Mouse (Mus musculus): ENCODE data around the gene Ankrd13d.
A peak's percentile ranks its signal among the peaks of the same experiment; 100 is the strongest.

The Ankrd13d gene

DNA sequence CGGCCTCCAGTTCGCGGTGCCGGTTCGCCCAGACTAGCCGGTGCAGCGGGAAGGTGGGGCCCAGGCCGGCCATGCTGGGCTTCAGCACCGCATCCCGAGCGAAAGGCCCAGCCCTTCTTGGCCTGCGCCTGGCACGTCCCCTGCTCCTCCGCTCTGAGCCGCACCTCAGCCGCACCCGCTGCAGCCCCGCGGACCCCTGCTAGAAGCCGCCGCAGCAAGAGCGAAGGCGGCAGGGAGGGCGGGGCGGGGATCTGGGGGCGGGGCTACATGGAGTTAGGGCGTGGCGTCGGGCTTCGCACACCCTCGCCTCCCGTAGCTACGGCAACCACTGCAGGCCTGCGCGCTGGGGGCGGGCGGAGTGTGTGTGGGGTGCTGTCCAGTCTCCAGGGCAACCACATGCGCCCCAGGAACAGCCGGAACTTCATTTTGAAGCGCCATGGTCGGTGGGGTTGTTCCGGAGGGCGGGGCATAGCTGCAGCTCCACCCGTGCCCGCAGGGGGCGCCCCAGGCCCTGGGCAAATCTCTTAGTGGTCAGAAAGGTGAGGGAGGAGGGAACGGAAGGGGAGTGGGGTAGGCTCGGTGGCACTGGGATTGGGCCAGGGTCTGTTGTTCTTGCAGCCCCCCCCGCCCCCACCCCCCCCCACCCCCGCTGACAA, at the start of gene Ankrd13d:
Ankrd13d (minus strand) TSS at position 240 of the 656 bp plus-strand sequence.
- DNase-seq (ENCODE audit: extremely low read depth, low read depth) = peak; percentile 78

- peak; percentile 16 for DNase-seq (ENCODE audit: extremely low read depth, low read depth)
Measured at GRCm38 (mm10) chr19:4332653-4333052, 49.7 kb upstream of the Ankrd13d start.

DNA sequence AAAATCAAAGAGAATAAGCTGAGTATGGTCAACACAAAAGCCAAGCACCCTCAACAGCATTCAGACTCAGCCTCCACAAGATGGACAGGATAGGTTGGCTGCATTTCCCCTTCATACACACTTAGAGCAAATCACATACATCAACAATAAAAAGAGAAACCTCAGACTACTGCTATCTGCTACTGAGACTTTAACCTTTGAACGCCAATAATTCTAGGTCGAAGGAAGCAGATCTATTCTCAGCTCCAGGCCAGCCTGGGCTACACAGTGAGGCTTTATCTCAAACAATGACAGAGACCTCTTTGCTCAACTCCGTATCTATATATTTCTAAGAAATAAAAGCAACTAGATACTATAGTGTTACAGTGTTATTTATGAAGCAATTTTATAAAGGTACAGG, 48.3 kb upstream of the Ankrd13d start:
- no peak for DNase-seq (ENCODE audit: extremely low read depth, low read depth)

DNA sequence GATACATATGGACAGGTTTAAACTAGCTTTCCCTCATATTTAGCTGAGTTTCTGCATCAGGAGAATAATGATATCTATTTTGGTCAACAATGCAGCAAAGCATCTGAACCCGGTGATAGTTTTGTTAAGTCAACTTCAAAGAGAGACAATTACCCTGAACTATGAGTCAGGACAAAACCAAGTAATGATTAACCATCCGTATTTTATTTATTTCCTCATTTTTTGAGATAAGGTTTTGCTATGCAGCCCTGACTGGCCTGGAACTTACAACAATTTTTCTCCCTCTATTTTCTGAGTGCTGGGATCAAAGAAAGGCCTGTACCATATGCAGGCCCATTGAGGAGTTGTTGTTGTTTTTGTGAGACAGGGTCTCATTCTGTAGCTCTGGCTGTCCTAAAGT, 47.7 kb upstream of the Ankrd13d start:
- DNase-seq (ENCODE audit: extremely low read depth, low read depth) = peak; percentile 19

DNA sequence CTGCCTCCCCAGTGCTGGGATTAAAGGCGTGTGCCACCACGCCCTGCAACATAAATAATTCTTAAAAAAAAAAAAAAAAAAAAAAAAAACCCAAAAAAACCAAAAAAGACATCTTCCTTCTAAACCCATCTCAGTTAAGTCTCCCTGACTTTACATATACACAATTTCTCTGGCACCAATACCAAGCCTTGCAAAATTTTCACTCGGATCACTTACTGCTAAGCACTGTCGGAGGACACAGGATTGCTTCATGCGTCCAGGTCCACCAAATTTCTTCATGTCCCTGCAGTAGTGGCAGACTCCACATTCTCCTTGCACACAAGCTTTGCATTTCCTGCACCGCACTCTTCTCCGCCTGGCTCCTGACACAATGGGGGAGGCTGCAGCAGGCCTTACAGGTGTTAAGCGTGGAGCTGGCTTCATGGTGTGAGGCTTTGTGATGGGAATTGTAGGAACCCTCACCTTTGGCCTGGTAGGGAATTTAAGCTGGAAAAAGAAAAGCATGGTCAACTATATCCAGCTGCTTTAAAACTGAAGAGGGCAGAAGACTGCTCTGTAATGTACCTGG, 45.9 kb upstream of the Ankrd13d start:
- no peak for DNase-seq (ENCODE audit: extremely low read depth, low read depth)

GRCm38 (mm10) chr19:4326881-4327280, 43.9 kb upstream of the Ankrd13d start:
- DNase-seq (ENCODE audit: extremely low read depth, low read depth) = no peak

- DNase-seq (ENCODE audit: extremely low read depth, low read depth) = no peak
Measured at GRCm38 (mm10) chr19:4326106-4326505, 43.2 kb upstream of the Ankrd13d start.

DNA sequence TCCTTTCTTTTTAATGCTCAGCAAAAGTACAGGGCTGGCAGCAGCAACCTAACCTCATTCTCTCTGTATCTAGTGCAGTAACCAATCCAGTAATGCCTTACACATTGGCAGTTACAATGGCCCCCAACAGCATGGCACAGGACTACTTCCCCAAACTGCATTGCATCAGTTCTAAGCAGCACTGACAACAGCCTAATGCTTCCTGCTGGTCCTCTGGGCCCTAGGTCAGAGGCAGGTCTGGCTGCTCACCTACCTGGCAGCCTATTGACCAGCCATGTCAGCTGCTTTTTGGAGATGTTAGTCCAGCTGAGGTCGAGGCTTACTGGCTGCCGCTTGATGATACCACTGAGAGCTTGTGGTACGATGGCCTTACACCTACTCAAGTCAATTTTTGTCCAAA, 39.2 kb upstream of the Ankrd13d start:
- DNase-seq (ENCODE audit: extremely low read depth, low read depth) = no peak

DNA sequence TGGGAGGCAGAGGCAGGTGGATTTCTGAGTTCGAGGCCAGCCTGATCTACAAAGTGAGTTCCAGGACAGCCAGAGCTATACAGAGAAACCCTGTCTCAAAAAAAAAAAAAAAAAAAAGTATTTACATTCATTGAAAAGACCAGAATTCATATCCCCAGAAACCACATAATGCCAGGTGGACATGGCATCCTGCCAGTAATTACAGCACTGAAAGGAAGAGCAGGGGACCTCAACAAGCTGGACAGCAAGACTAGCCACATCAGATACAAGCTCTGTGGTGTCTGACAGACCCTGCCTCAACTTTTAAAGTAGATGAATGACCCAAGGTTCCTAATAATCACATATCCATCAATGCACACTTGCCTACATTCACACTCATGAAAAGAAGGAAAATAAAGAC, 38.7 kb upstream of the Ankrd13d start:
- DNase-seq (ENCODE audit: extremely low read depth, low read depth) = no peak

GRCm38 (mm10) chr19:4319272-4319671, 36.3 kb upstream of the Ankrd13d start:
- DNase-seq (ENCODE audit: extremely low read depth, low read depth) = no peak

DNA sequence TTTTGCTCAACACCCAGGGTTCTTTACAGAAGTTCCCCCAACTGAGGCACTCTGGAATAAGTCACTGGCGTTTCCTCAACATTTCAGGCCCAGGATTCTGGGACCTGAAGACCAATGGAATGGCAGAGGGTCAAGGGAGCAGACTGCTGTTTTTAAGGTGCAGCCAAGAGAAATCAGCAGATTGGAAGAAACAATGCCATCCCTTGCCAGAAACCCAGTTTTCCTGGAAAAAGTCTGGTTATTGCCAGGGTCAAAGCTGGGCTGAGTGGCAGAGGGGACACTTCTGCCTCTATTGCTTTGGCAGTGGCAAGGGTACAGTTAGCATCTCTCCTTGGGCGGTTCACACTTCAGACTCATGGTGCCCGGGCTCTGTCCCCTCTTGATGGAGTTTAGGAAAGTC, 34.2 kb upstream of the Ankrd13d start:
- DNase-seq (ENCODE audit: extremely low read depth, low read depth) = no peak

- no peak for DNase-seq (ENCODE audit: extremely low read depth, low read depth)
Measured at GRCm38 (mm10) chr19:4315223-4315944, 32.4 kb upstream of the Ankrd13d start.

- DNase-seq (ENCODE audit: extremely low read depth, low read depth) = peak; percentile 67
Measured at GRCm38 (mm10) chr19:4309776-4310185, 26.8 kb upstream of the Ankrd13d start.

GRCm38 (mm10) chr19:4309302-4309701, 26.4 kb upstream of the Ankrd13d start:
- DNase-seq (ENCODE audit: extremely low read depth, low read depth) = no peak

DNA sequence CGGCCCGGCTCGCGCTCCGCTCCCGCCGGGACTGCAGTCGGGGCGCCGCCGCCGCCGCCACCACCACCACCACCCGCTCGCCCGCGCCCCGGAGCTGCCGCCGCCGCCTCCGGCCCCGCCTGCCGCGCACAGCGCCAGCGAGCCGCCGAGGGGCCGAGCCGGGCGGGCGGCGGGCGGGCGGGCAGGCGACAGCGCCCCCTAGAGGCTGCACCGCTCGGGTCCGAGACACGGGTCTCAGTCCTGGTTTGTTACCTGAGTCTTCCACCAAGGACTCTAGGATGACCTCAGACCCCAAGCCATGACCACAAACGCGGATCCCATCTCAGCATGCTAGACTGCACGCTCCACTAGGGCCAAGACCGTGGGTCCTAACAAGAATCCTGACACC, 23.2 kb upstream of the Ankrd13d start, which contains the start of gene Grk2:
Grk2 (minus strand) TSS at position 33 of the 388 bp plus-strand sequence.
- no peak for DNase-seq (ENCODE audit: extremely low read depth, low read depth)

GRCm38 (mm10) chr19:4305491-4306189, 22.7 kb upstream of the Ankrd13d start:
- DNase-seq (ENCODE audit: extremely low read depth, low read depth) = peak; percentile 25

DNA sequence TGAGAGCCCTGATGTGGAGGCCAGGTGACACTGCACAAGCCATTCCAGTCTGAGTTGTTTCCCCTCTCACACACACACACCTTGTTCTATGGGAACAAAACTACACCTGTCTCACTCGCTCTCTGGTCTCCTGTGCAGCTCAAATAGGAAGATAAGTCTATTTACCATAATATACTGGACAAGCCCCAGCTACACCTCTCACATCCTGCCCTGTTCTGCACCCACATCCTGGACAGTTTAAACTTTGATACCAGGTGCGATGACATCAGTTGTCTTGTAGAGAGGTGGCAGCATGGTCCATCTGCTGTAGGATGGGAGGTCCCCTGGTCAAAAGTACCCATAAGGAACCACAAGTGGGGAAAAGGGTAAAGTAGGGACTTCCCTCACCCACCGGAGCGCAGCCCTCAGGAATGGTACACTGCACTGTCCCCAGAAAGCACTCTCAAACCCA, 22.0 kb upstream of the Ankrd13d start:
- no peak for DNase-seq (ENCODE audit: extremely low read depth, low read depth)

- peak; percentile 78 for DNase-seq (ENCODE audit: extremely low read depth, low read depth)
Measured at GRCm38 (mm10) chr19:4304251-4304821, 21.4 kb upstream of the Ankrd13d start.

- DNase-seq (ENCODE audit: extremely low read depth, low read depth) = no peak
Measured at GRCm38 (mm10) chr19:4303640-4303995, 20.7 kb upstream of the Ankrd13d start.

GRCm38 (mm10) chr19:4302936-4303639, 20.2 kb upstream of the Ankrd13d start:
- no peak for DNase-seq (ENCODE audit: extremely low read depth, low read depth)

Measured in MEL-GATA-1-ER (cell line).